Mouse (Mus musculus) lung, postnatal 0 days (tissue): ENCODE measurements at regions not wholly inside any gene's neighbourhood (a gene's known extent, or its start where the extent isn't known, plus 50 kb on each side); places are given as distances from the start of the nearest gene placed in this dataset.

Source experiments
- ATAC-seq: fragments of 200-750 bp; cut with Nextera tagmentation; 2 replicates; pipeline ENCODE4 v1.8.0; 2017; ENCODE audit warnings: moderate library complexity
- DNase-seq: peaks from one replicate; pipeline ENCODE4 v3.0.0-alpha.2; 2016; ENCODE audit warnings: low spot score
- H3K27ac ChIP-seq: fragments of 300-500 bp; sonication (generic); 2 replicates; pipeline ENCODE4 v1.5.1; 2014; ENCODE audit warnings: antibody characterized with exemption, mild to moderate bottlenecking, low read length, mixed read lengths
- H3K27me3 ChIP-seq: fragments of 300-500 bp; sonication (generic); replicated peaks from 2 replicates; pipeline ENCODE4 v1.6.1; 2014; ENCODE audit warnings: low read length, mixed read lengths; ENCODE audit not compliant: insufficient read depth
- H3K36me3 ChIP-seq: fragments of 300-500 bp; sonication (generic); 2 replicates; pipeline ENCODE4 v1.6.1; 2014; ENCODE audit warnings: low read length, mixed read lengths; ENCODE audit not compliant: insufficient read depth
- H3K4me1 ChIP-seq: fragments of 300-500 bp; sonication (generic); 2 replicates; pipeline ENCODE4 v1.6.1; 2014; ENCODE audit warnings: antibody characterized with exemption, low read depth, low read length, mixed read lengths; ENCODE audit not compliant: insufficient read depth
- H3K4me2 ChIP-seq: fragments of 300-500 bp; sonication (generic); replicated peaks from 2 replicates; pipeline ENCODE4 v1.6.1; 2014; ENCODE audit warnings: low read depth, mild to moderate bottlenecking, low read length, moderate library complexity, mixed read lengths
- H3K4me3 ChIP-seq: fragments of 300-500 bp; sonication (generic); 2 replicates; pipeline ENCODE4 v1.5.1; 2014; ENCODE audit warnings: low read depth, low read length
- H3K9ac ChIP-seq: fragments of 300-500 bp; sonication (generic); replicated peaks from 2 replicates; pipeline ENCODE4 v1.6.1; 2014; ENCODE audit warnings: low read depth, mild to moderate bottlenecking
- H3K9me3 ChIP-seq: fragments of 300-500 bp; sonication (generic); 2 replicates; pipeline ENCODE4 v1.6.1; 2016; ENCODE audit warnings: low read length, mixed read lengths
- CTCF ChIP-seq: IDR thresholded peaks from 2 replicates; pipeline ENCODE4 v1.5.1; 2016; ENCODE audit warnings: antibody characterized with exemption, mild to moderate bottlenecking
- EP300 ChIP-seq: IDR thresholded peaks from 2 replicates; pipeline ENCODE4 v1.6.1; 2016; ENCODE audit warnings: antibody characterized with exemption, mild to moderate bottlenecking, control low read depth
- WGBS: fragments of 180-500 bp; shearing (Covaris S2); extraction: QIAGEN DNeasy Blood & Tissue Kit; methylation state at CpG from one replicate; pipeline ENCODE4 v1.1.7; 2014; 5-methylcytosine and 5-hydroxymethylcytosine counted together

DNA sequence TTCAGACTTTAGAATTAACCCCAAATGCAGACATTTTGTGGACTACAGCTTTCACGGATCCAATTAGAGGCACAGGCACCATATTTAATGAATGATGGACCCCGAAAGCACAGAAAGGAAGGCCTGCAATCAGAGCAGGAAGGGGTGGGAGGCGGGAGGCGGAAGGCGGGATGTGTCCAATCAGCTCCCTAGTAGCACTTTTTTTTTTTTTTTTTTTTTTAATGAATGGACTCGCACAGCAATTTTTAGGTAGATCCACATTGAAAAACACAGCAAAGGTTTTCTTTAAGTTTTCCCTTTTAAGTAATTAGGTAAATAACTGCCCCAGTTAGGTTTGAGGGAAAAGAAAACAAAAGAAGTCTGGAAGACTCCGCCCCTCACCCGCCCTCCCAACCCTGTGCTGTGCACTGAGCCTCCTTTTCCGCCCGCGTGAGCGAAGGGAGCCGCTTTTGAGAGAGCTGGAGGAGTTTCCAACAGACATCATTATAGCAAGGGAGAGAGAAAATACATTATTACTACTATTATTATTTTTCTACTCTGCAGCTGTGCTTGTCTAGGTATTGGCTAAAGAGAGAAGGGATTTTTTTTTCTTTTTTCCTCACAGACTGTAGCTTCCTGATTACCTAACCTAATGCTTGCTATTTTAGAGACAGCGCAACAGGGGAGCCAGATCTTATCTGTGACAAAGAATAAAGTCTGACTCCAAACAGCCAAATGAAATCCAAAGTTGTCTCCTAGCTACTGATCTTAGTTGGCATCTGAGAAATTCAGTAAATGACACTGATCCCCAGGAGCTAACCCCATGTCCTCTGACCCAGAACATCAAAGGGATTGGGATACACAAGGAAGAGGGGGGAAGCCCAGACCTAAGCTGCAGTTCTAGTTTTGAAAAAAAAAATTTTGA is 232.0 kb upstream of the Sash1 start:
- H3K9me3 ChIP-seq, result no peaks in the 10 kb centered on the region
- H3K9ac ChIP-seq, result no peak overlapping the region
- peak overlapping the region; percentile 35 for H3K4me3 ChIP-seq
- WGBS, result 27% methylated on average over 14 of the region's 14 CpGs
- H3K4me2 ChIP-seq, result peak overlapping the region; percentile 49
- no peaks in the 10 kb centered on the region for H3K4me1 ChIP-seq
- no peak overlapping the region for H3K27ac ChIP-seq
- TF ChIP-seq CTCF (no peak), EP300 (no peak)
- DNase-seq, result peak; percentile 31
- peak; percentile 75 for ATAC-seq
- no peaks in the 10 kb centered on the region for H3K36me3 ChIP-seq
- no peaks in the 10 kb centered on the region for H3K27me3 ChIP-seq

DNA sequence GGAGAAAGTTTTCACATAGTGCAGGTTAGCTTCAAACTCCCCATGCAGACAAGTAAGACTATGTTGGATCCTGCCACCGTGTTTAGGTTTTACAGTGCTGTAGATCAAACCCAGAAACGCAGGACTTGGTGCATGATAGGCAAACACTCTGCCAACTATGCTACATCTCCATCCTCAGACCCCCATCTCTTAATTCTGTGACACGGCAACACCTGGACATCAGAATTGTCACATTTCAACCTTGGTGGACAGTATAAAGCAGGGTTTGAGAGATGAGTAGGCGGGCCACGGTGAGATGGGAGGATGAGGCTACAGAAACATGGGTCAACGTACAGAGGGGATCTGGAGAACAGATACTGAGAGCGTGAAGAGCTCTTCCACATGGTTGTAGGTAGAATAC is 231.3 kb upstream of the Sash1 start:
- Histone ChIP-seq H3K4me3 (no peak overlapping the region), H3K9ac (no peak overlapping the region), H3K27me3 (no peaks in the 10 kb centered on the region), H3K4me1 (no peaks in the 10 kb centered on the region), H3K9me3 (no peaks in the 10 kb centered on the region), H3K4me2 (peak overlapping the region; percentile 49), H3K36me3 (no peaks in the 10 kb centered on the region), H3K27ac (no peak overlapping the region)
- TF ChIP-seq CTCF (no peak), EP300 (no peak)
- ATAC-seq (no peak), DNase-seq (no peak)
- WGBS, result 95% methylated on average over 7 of the region's 7 CpGs

DNA sequence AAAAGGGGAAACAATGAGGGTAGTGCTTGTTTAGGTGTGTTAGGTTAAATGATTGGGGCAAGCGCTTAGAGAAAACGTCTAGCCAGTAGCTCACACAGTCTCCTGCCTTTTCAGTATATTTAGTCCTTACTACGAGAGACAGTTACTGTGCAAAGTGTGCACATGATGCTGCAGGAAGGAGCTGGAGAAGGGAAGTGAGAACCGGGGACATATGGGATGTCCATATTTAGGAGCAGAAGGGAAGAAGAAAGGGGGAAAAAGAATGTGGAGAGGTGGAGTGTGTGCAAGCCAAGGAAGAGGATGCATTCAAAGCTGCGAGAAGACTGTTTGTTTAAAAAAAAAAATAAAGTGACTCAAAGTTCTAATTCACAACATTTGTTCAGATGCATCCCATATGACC is 227.8 kb upstream of the Sash1 start:
- no peaks in the 10 kb centered on the region for H3K4me1 ChIP-seq
- H3K9me3 ChIP-seq, result no peaks in the 10 kb centered on the region
- H3K27me3 ChIP-seq, result no peaks in the 10 kb centered on the region
- DNase-seq, result no peak
- H3K36me3 ChIP-seq, result no peaks in the 10 kb centered on the region
- no peak overlapping the region for H3K9ac ChIP-seq
- WGBS, result 64% methylated on average over 5 of the region's 5 CpGs
- TF ChIP-seq EP300 (no peak), CTCF (no peak)
- no peak overlapping the region for H3K4me3 ChIP-seq
- no peak for ATAC-seq
- no peak overlapping the region for H3K27ac ChIP-seq
- no peak overlapping the region for H3K4me2 ChIP-seq

DNA sequence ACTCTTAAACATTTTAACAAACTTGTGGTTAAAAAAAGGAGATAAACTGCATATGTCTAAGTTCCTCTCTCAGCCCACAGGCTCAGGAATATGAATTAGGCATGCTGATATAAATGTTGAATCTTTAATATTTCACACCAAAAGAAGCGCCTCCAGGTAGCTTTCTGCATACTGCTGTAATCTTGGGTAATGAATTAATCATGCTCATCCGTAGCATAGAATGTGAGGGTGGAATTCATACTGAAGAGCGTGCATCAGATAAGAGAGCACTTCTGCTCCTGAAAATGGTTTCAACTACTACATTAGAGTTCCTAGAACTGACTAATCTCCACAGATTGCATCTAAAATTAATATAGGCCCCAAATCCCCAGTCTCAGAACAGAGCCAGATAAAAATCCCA is 225.2 kb upstream of the Sash1 start:
- no peak overlapping the region for H3K4me3 ChIP-seq
- DNase-seq (no peak), ATAC-seq (no peak)
- no peak overlapping the region for H3K9ac ChIP-seq
- H3K4me2 ChIP-seq, result no peak overlapping the region
- H3K27ac ChIP-seq, result no peak overlapping the region
- no peaks in the 10 kb centered on the region for H3K9me3 ChIP-seq
- H3K36me3 ChIP-seq, result no peaks in the 10 kb centered on the region
- no peaks in the 10 kb centered on the region for H3K4me1 ChIP-seq
- TF ChIP-seq CTCF, result no peak
- no peak for TF ChIP-seq EP300
- H3K27me3 ChIP-seq, result no peaks in the 10 kb centered on the region
- WGBS, result 87% methylated on average over 3 of the region's 3 CpGs

DNA sequence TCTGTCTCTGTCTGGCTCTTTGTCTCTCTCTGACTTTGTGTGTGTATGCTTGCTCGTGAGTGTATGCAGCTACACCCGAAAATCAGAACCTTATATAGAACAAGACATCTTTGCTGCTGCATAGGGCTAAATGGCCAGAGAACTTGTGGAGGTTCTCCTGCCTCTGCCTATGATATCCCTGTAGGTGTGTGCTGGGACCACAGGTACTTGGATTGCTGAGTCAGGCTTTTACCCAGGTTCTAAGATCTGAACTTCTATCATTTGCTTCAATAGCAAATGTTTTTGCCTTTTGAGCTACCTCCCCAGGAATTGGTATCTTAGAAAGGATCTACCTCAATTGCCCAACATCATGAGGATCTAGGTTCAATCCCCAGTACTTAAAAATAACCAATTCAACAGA is 210.3 kb upstream of the Sash1 start:
- WGBS, result 57% methylated on average over 2 of the region's 2 CpGs
- TF ChIP-seq CTCF (no peak), EP300 (no peak)
- Histone ChIP-seq H3K4me2 (no peak overlapping the region), H3K27me3 (no peaks in the 10 kb centered on the region), H3K36me3 (no peaks in the 10 kb centered on the region), H3K4me3 (no peak overlapping the region), H3K9me3 (no peaks in the 10 kb centered on the region), H3K27ac (no peak overlapping the region), H3K4me1 (no peaks in the 10 kb centered on the region), H3K9ac (no peak overlapping the region)
- DNase-seq (no peak), ATAC-seq (no peak)

DNA sequence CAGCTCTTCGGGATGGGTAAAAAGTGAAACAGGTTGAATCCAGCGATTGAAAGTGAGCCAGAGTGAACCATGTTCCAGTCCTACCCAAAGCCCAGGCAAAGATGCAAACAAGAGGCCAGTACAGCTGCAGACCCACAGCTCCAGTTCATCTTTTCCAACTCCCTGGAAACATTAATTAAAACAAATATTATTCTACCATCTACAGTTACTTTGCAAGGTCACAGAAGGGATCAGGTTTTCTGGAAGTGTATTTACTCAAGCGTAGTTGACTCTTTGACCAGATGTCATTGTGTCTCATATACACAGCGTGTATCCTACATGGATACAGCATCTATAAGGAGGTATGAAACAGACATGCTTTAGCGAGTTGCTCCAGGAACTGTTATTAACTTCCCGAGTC is 209.3 kb upstream of the Sash1 start:
- ATAC-seq (no peak), DNase-seq (no peak)
- 82% methylated on average over 6 of the region's 6 CpGs for WGBS

More for the DNA sequence above, 209.3 kb upstream of the Sash1 start:
- Histone ChIP-seq H3K36me3 (no peaks in the 10 kb centered on the region), H3K27me3 (no peaks in the 10 kb centered on the region), H3K9ac (no peak overlapping the region), H3K4me2 (no peak overlapping the region), H3K4me3 (no peak overlapping the region), H3K27ac (no peak overlapping the region), H3K9me3 (no peaks in the 10 kb centered on the region), H3K4me1 (no peaks in the 10 kb centered on the region)
- TF ChIP-seq CTCF (no peak), EP300 (no peak)
